Mouse (Mus musculus) brain, embryonic 14.5 days (tissue): ENCODE measurements around the gene Tcaim.

Experiments
- CTCF ChIP-seq: fragments of 200-500 bp; IDR thresholded peaks from 2 replicates; pipeline ENCODE4 v1.5.1; 2012; ENCODE audit warnings: inconsistent platforms, mild to moderate bottlenecking, moderate library complexity, borderline replicate concordance; ENCODE audit not compliant: insufficient read depth, insufficient read length; ENCODE audit errors: extremely low read depth
- POLR2A ChIP-seq: fragments of 200-500 bp; IDR thresholded peaks from 2 replicates; pipeline ENCODE4 v1.6.1; 2012; ENCODE audit warnings: mild to moderate bottlenecking, inconsistent platforms, borderline replicate concordance; ENCODE audit not compliant: poor library complexity, insufficient read depth, insufficient read length, severe bottlenecking; ENCODE audit errors: extremely low read depth

- TF ChIP-seq CTCF (no peak), POLR2A (no peak)
Observed at GRCm38 (mm10) chr9:122810212-122810611, 4.9 kb downstream of the Tcaim start.
